Mouse (Mus musculus) forebrain, embryonic 15.5 days (tissue): ENCODE results near the gene Fam32a. TPM values are rescaled to one million over a fixed set of nuclear protein-coding genes. Genes with fewer than 3 reads are reported as not detected.

ENCODE experiments used
- ATAC-seq: fragments of 200-750 bp; cut with Nextera tagmentation; replicated peaks from 2 replicates; pipeline ENCODE4 v1.8.0; 2017; ENCODE audit warnings: mild to moderate bottlenecking, moderate TSS enrichment, moderate library complexity
- H3K27ac ChIP-seq: fragments of 300-500 bp; sonication (generic); replicated peaks from 2 replicates; pipeline ENCODE4 v1.5.1; 2015; ENCODE audit warnings: mild to moderate bottlenecking, inconsistent platforms
- H3K27me3 ChIP-seq: fragments of 300-500 bp; sonication (generic); 2 replicates; pipeline ENCODE4 v1.6.1; 2015; ENCODE audit warnings: inconsistent platforms
- H3K36me3 ChIP-seq: fragments of 300-500 bp; sonication (generic); 2 replicates; pipeline ENCODE4 v1.6.1; 2015; ENCODE audit warnings: mild to moderate bottlenecking, inconsistent platforms
- H3K4me1 ChIP-seq: fragments of 300-500 bp; sonication (generic); 2 replicates; pipeline ENCODE4 v1.6.1; 2015; ENCODE audit warnings: inconsistent platforms
- H3K4me2 ChIP-seq: fragments of 300-500 bp; sonication (generic); replicated peaks from 2 replicates; pipeline ENCODE4 v1.6.1; 2015; ENCODE audit warnings: mild to moderate bottlenecking, inconsistent platforms
- H3K4me3 ChIP-seq: fragments of 300-500 bp; sonication (generic); 2 replicates; pipeline ENCODE4 v1.5.1; 2015; ENCODE audit warnings: mild to moderate bottlenecking, inconsistent platforms
- H3K9ac ChIP-seq: fragments of 300-500 bp; sonication (generic); replicated peaks from 2 replicates; pipeline ENCODE4 v1.6.1; 2015; ENCODE audit warnings: mild to moderate bottlenecking, inconsistent platforms
- H3K9me3 ChIP-seq: fragments of 300-500 bp; sonication (generic); 2 replicates; pipeline ENCODE4 v1.6.1; 2016; ENCODE audit warnings: inconsistent platforms
- WGBS: fragments of 180-500 bp; shearing (Covaris S2); methylation state at CpG from one replicate; pipeline ENCODE4 v1.1.7; 2015; ENCODE audit warnings: mixed read lengths; 5-methylcytosine and 5-hydroxymethylcytosine counted together
- polyA plus RNA-seq: library from polyadenylated mRNA; unstranded; fragments of >200 nt; fragmentation: Nextera tagmentation; extraction: Ambion mirVana; gene quantifications from 2 replicates; pipeline ENCODE4 v1.2.1, GENCODE M21; 2015

Gene Fam32a
- polyA plus RNA-seq = 116 and 117 TPM in 2 replicates

DNA sequence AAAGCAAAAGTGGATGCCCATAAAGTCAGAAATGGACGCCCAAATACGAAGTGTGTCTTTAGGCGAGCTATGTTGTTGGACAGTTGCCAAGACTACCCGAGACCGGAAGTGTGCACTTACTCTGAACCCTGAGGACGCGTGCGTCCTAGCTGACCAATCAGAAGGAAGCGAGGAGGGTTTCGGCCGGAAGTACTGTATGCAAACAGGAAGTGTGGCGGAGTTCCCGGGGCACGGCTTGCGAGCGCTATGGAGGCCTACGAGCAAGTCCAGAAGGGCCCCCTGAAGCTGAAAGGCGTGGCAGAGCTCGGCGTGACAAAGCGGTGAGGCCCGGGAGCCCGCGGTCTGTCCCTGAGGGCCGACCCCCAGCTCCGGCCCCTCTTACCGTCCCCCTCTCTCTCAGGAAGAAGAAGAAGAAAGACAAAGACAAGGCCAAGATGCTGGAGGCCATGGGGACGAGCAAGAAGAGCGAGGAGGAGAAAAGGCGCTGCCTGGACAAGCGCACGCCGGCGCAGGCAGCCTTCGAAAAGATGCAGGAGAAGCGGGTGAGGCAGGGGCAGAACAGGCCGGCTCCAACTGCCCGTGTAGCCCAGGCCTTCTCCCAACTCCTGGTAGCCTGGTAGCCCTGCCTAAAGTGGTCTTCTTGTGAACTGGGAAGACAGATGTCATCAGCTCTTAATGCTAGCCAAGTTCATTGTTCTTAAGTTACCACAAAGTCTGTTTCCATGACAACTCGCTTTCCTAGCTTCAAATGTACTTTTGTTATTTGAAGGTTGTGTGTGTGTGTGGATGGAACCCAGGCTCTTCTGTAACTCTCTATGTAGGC, at the start of gene Fam32a:
Gene Fam32a (plus strand): TSS at position 190 of the 823 bp plus-strand sequence.
- 18% methylated on average over 39 of the region's 39 CpGs for WGBS
- H3K4me2 ChIP-seq = peak within 1 kb of the TSS; percentile 69

DNA sequence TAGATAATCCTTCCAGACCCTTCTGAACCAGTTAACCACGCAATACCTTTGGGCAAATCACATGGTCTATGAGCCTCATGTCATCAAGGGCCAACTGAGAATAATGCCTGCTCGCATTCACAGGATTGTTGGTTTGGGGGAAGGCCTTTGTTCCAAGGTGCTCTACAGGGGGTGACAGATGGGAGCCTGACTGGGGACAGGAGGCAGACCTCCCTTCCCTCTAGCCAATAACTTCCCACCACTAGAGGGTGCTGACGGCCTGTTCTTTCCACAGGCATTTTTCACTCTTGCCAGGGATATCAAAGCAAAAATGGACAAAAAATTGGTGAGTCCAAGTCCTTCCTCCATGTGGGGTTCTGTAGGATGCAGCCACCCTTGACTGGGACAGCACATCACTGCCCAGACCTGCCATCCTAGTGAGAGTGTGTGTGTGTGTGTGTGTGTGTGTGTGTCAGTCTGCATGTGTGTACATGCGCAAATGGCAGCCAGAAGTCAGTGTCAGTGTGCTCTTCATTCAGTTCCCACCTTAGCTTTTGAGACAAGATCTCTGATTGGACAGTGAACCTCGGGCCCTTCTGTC, 42.1 kb upstream of the Fam32a start:
- peak; percentile 59 for ATAC-seq
- H3K36me3 ChIP-seq = peaks cover 80% of the 10 kb centered on the region
- H3K27ac ChIP-seq = no peak overlapping the region
- H3K4me2 ChIP-seq = no peak overlapping the region
- H3K4me1 ChIP-seq = no peaks in the 10 kb centered on the region
- 57% methylated on average over 5 of the region's 5 CpGs for WGBS
- H3K9me3 ChIP-seq = no peaks in the 10 kb centered on the region
- no peak overlapping the region for H3K9ac ChIP-seq
- H3K4me3 ChIP-seq = no peak overlapping the region
- no peaks in the 10 kb centered on the region for H3K27me3 ChIP-seq

More for the DNA sequence above, at the start of gene Fam32a:
- Histone ChIP-seq H3K4me1 (peaks cover 20% of the 10 kb centered on the region), H3K27me3 (peaks cover 8% of the 10 kb centered on the region; the same call in 1 of the 2 replicates), H3K9me3 (no peaks in the 10 kb centered on the region), H3K36me3 (peaks cover 26% of the 10 kb centered on the region), H3K9ac (peak within 1 kb of the TSS; percentile 65), H3K4me3 (peak within 1 kb of the TSS; percentile 69), H3K27ac (peak within 1 kb of the TSS; percentile 71)
- ATAC-seq = peak; percentile 98

DNA sequence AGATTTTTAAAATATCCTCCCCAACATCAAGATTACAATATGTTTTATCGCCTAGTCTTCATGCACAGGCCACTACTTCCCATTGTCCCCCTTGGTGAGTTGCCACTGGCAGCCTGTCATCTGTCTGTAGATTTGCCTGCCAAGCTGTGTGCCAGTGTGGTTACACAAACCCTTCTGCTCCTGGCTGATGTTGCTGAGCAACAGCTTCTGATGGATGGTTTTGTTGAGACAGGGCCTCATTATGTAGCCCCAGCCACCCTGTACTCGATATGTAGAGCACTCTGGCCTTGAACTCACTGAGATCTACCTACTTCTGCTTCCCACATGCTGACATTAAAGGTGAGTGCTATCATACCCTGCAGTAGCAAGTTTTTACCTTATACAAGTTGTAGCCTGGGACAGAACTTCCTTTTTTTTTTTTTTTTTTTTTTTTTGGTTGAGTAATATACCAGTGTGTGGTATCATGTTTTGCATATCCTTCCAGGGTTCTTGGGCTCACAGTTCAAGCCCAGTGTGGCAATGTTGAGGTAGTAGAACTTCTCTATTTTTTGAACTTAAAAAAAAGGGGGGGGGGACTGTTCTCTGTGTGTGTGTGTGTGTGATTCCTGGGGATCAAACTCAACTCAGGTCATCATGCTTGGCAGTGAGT, 35.9 kb upstream of the Fam32a start:
- 65% methylated on average over 2 of the region's 2 CpGs for WGBS
- peak; percentile 67 for ATAC-seq

DNA sequence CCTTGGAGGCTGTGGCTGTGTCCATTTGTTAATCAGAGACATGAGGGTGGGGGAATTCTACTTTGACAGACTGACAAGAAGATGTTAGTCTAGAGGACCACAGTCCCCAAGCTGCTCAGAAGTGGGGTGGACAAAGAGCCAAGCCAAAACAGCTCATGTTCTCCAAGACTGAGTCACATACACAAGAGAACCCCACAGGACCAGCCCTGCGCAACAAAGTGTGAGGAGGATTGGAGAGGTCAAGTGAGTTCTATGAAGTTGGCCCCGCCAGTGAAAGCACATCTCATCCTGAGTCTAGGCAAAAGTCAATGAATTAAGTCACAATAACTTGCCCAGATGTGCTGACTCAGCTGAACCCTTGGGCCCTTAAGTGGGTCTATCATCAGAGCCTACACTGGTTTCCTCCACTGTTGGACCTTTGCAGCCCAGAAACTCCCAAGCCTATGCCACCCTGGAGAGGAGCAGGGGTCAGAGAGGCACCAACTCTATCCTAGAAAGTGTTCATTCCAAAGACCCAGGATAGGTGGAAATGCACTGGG, 31.7 kb upstream of the Fam32a start:
- Histone ChIP-seq H3K27me3 (no peaks in the 10 kb centered on the region), H3K27ac (no peak overlapping the region), H3K4me3 (no peak overlapping the region), H3K4me2 (no peak overlapping the region), H3K36me3 (no peaks in the 10 kb centered on the region), H3K4me1 (no peaks in the 10 kb centered on the region), H3K9ac (no peak overlapping the region), H3K9me3 (no peaks in the 10 kb centered on the region)
- 84% methylated on average over 2 of the region's 2 CpGs for WGBS
- ATAC-seq = no peak

More for the DNA sequence above, 35.9 kb upstream of the Fam32a start:
- Histone ChIP-seq H3K4me3 (no peak overlapping the region), H3K4me1 (no peaks in the 10 kb centered on the region), H3K27ac (0 out of 2 replicates have a peak overlapping the region, but pooled peaks have one; percentile 6), H3K27me3 (no peaks in the 10 kb centered on the region), H3K4me2 (no peak overlapping the region), H3K9me3 (no peaks in the 10 kb centered on the region), H3K36me3 (peaks cover 24% of the 10 kb centered on the region), H3K9ac (no peak overlapping the region)

DNA sequence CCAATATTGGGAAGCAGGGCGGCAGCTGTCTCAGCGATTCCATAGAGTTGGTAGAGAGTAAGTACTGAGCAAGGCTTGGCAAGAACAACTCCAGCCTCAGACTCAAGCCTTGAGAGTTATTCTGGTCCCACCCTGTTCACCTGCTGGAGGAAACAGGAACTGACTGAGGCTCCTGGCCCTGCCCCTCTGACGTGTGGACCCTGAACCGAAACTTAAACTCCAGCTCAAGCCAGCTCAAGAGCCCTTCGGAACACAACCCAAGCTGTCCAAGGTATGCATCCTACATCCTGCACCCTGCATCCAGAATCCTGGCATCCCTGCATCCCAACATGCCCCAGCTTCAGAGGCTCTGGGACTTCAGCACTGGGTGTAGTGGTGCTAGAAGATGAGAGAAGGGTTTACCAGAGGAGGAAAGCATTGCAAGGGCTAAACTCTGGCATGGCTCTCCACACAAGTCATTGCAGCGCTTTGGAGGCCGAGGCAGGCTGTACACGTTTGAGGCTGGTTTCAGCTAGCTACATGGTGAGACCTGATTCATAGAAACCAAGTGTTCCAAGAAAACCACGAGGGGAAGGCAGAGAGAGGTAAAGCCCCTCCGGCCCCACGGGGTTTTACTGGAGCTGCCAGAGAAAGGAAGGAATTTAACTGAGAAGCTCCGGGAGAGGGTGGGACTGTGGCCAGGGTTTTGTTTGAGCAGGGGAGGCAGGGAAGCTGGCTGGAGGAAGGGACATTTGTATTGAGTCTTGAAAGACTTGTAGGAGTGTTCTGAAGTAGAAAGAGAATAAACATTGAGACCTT, 29.9 kb upstream of the Fam32a start, which contains the start of gene Hsh2d:
Gene Hsh2d (plus strand): TSS at position 222 of the 798 bp plus-strand sequence.
- no peak within 1 kb of the TSS for H3K4me3 ChIP-seq
- H3K9me3 ChIP-seq = no peaks in the 10 kb centered on the region
- no peaks in the 10 kb centered on the region for H3K4me1 ChIP-seq
- no peak within 1 kb of the TSS for H3K9ac ChIP-seq
- no peak within 1 kb of the TSS for H3K4me2 ChIP-seq
- H3K27me3 ChIP-seq = no peaks in the 10 kb centered on the region
- no peak for ATAC-seq
- 71% methylated on average over 12 of the region's 12 CpGs for WGBS
- H3K27ac ChIP-seq = no peak within 1 kb of the TSS
- H3K36me3 ChIP-seq = no peaks in the 10 kb centered on the region

DNA sequence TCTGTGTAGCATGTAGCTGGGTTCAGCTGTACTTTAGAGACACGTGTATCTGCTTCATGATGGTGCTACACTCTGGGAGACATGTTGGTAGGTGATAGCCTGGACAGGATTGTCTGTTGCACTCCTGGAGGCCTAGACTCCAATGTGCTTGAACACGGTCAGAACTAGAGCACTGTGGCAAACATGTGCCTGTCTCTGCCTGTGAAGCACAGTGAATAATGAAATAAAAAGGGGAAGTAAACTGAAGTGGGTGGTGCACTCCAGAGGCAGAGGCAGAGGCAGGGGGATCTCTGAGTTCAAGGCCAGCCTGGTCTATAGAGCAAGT, 29.4 kb upstream of the Fam32a start:
- no peaks in the 10 kb centered on the region for H3K27me3 ChIP-seq
- H3K27ac ChIP-seq = no peak overlapping the region
- H3K4me2 ChIP-seq = no peak overlapping the region
- H3K9me3 ChIP-seq = no peaks in the 10 kb centered on the region
- no peak overlapping the region for H3K9ac ChIP-seq
- 82% methylated on average over 2 of the region's 2 CpGs for WGBS
- no peak for ATAC-seq
- no peaks in the 10 kb centered on the region for H3K4me1 ChIP-seq
- no peak overlapping the region for H3K4me3 ChIP-seq
- H3K36me3 ChIP-seq = no peaks in the 10 kb centered on the region

DNA sequence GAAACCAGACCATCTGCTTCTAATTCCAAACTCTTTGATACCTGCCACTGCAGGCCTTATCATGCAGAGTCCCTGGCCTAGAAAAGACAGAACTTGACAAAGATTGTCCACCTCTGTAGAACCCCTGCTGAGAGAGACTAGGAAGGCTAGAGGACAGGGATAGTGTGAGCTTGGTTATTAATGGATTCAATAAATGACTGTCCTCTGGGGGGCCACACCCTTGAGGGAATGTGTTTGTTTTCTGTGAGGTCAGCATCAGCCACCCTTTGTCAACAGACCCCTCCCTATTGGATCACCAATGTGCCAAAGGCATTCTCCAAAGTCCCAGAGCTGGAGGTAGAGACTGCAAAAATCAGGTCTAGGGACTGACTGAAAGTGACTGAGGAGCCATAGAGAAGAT, 27.5 kb upstream of the Fam32a start:
- ATAC-seq = no peak
- H3K27me3 ChIP-seq = no peaks in the 10 kb centered on the region
- H3K27ac ChIP-seq = no peak overlapping the region
- H3K4me1 ChIP-seq = no peaks in the 10 kb centered on the region
- no peak overlapping the region for H3K9ac ChIP-seq
- H3K4me3 ChIP-seq = no peak overlapping the region
- H3K4me2 ChIP-seq = no peak overlapping the region
- H3K36me3 ChIP-seq = no peaks in the 10 kb centered on the region
- H3K9me3 ChIP-seq = no peaks in the 10 kb centered on the region

DNA sequence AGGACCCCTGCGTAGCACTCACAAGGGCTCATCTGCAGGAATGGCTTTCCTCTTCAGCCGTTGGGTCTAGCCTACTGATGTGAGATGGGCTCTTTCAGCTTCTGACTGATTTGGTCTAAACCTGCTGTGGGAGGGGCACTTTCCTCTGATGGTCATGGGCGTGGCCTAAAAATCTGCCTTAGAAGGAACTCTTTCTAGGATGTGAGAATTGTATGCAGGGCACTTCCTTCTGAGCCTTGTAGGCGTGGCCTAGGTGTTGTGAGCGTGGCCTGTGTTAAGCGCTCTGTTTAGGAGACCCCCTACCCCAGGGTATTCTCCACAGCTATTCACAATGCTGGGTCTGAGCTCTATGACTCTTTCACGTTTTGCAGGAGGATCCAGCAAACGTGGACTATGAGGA, 21.5 kb upstream of the Fam32a start:
- no peaks in the 10 kb centered on the region for H3K4me1 ChIP-seq
- H3K9ac ChIP-seq = no peak overlapping the region
- H3K4me2 ChIP-seq = no peak overlapping the region
- H3K9me3 ChIP-seq = peaks cover 12% of the 10 kb centered on the region; the same call in 1 of the 2 replicates
- H3K27me3 ChIP-seq = no peaks in the 10 kb centered on the region
- H3K36me3 ChIP-seq = no peaks in the 10 kb centered on the region
- H3K27ac ChIP-seq = no peak overlapping the region
- WGBS = 66% methylated on average over 8 of the region's 8 CpGs
- no peak for ATAC-seq
- no peak overlapping the region for H3K4me3 ChIP-seq

DNA sequence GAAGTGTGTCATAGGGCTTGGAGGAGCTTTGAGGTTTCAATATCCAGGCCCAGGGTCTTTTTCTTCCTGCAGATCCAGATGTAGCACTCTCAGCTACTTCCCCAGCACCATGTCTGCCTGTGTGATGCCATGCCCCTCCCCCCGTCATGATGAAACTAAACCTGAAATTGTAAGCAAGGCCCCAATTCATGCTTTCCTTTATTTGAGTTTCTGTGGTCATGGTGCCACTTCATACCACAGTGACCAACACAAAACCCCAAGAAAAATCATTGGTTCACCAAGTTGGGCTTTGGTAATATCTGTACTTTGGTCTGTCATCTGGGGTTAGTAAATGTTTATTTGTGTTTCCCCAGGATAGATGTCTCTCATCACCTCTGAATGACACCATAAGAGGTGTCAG, 10.9 kb upstream of the Fam32a start:
- Histone ChIP-seq H3K27me3 (no peaks in the 10 kb centered on the region), H3K4me2 (no peak overlapping the region), H3K36me3 (no peaks in the 10 kb centered on the region), H3K4me3 (no peak overlapping the region), H3K27ac (no peak overlapping the region), H3K4me1 (no peaks in the 10 kb centered on the region), H3K9me3 (peaks cover 5% of the 10 kb centered on the region; the same call in 1 of the 2 replicates), H3K9ac (no peak overlapping the region)
- ATAC-seq = no peak
- 67% methylated on average over 1 of the region's 1 CpGs for WGBS

DNA sequence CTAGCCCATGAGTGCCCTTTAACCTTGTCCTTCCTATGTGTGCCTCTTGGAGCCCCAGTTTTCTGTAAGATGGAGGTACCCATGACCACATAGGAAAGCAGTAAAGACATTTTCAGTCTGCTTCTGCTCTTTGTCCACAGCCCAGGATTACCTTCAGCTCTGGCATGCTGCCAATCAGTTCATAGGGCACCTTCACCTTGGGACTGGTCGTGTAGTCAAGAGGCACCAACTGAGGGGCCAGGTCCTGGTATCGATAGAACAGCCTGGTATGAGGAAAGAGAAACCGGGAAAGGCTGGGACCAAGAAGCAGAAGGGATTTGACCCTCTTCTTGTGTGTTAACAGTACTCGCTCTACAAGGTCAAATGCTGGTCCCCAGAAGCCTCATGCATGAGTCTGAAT, 9.3 kb upstream of the Fam32a start:
- 79% methylated on average over 4 of the region's 4 CpGs for WGBS
- Histone ChIP-seq H3K9ac (no peak overlapping the region), H3K27me3 (no peaks in the 10 kb centered on the region; the same call in 1 of the 2 replicates), H3K4me1 (no peaks in the 10 kb centered on the region), H3K4me3 (no peak overlapping the region), H3K36me3 (no peaks in the 10 kb centered on the region), H3K9me3 (no peaks in the 10 kb centered on the region), H3K4me2 (no peak overlapping the region), H3K27ac (no peak overlapping the region)
- no peak for ATAC-seq

DNA sequence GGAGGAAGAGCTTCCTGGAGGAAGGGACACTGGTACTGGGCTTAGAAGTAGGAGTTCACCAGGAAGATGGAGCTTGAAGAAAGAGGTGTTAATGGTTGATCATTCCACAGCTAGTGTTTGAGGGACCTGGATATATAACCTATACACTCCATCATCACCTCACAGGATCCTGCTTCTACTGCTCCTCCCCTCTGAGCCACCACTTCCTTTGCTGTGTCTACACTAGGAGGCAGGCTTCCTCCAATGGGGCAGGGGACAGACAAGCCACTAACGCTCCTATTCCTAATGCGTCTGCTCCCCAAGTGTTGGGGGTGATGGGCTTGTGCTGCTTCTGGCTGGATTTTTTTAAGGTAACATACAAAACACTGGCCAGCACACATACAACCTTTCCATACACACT, 8.8 kb upstream of the Fam32a start:
- Histone ChIP-seq H3K27me3 (no peaks in the 10 kb centered on the region; the same call in 1 of the 2 replicates), H3K36me3 (no peaks in the 10 kb centered on the region), H3K9me3 (no peaks in the 10 kb centered on the region), H3K9ac (no peak overlapping the region), H3K4me1 (no peaks in the 10 kb centered on the region), H3K27ac (no peak overlapping the region), H3K4me2 (no peak overlapping the region), H3K4me3 (no peak overlapping the region)
- 73% methylated on average over 2 of the region's 2 CpGs for WGBS
- no peak for ATAC-seq
